Mouse (Mus musculus): ENCODE measurements at regions not wholly inside any gene's neighbourhood (a gene's known extent, or its start where the extent isn't known, plus 50 kb on each side); places are given as distances from the start of the nearest gene placed in this dataset.

DNA sequence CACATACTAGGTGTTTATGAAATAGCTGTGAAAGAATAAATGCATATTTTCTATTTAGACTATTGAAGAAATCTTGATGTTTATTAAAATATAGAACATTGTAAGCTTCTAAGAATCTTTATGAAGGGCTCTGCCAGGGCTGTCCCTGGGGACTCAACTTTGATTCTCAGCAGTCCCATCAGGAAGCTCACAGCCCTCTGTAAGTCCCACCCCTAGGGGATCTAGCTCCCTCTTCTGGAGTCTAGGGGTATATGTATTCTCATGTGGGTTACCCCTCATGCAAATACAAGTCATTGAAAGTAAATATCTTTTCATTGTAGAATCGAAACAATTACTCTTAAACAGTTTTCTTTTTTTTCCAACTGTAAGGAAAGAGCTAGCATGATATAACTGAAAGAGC, 521.6 kb downstream of the Nfib start:
- no peaks in the 10 kb centered on the region for H3K27me3 ChIP-seq (replicated peaks)
- WGBS: 89% methylated on average over 1 of the region's 1 CpGs
- no peak overlapping the region for H3K4me2 ChIP-seq
- H3K4me1 ChIP-seq: no peaks in the 10 kb centered on the region
- H3K27ac ChIP-seq: no peak overlapping the region
- H3K36me3 ChIP-seq (replicated peaks): no peaks in the 10 kb centered on the region
- H3K4me3 ChIP-seq: no peak overlapping the region
- no peaks in the 10 kb centered on the region for H3K9me3 ChIP-seq
- H3K9ac ChIP-seq: no peak overlapping the region
- no peak for ATAC-seq (replicated peaks)

DNA sequence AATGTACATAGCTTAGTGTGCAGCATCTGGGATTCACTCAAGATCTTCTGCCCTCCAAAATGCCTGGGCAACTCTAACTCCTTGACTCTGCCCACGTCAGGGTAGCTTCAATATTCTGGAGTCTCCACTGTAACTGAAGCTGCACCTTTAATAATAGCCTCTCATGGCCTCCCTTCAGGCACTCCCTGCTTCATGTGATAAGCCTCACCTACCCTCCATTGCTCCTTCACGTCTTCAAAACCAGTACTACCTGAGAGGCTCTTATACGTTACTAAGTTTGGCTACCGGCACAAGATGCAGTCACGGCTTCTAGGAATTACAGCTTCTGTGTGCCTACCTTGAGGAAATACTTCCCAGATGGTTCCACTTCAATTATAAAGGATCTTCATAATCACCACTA, 527.4 kb downstream of the Nfib start:
- ATAC-seq (replicated peaks): no peak
- Histone ChIP-seq H3K9me3 (no peaks in the 10 kb centered on the region), H3K4me1 (no peaks in the 10 kb centered on the region), H3K4me2 (no peak overlapping the region), H3K9ac (no peak overlapping the region), H3K36me3 (replicated peaks) (no peaks in the 10 kb centered on the region), H3K4me3 (no peak overlapping the region), H3K27ac (no peak overlapping the region), H3K27me3 (replicated peaks) (no peaks in the 10 kb centered on the region)
- 91% methylated on average over 5 of the region's 5 CpGs for WGBS

DNA sequence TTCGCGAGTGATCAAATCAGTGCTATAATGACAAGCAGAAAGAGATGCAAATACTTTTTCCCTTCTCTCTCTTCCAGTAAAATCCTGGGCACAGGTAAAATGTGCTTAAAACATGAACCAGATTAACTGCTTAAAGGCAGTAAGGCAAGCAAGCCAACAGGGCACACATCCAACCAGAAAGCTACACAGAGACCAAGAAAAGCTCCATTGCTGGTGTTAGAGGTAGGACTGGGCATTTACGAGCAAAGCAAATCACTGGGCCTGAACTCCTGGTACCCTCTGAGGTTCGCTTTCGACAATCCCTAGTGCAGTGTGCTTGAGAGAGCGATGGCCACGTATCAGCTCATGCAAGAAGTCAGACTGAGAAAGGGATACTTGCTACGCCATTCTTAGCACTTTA, 528.8 kb downstream of the Nfib start:
- WGBS: 96% methylated on average over 8 of the region's 8 CpGs
- H3K4me1 ChIP-seq: no peaks in the 10 kb centered on the region
- no peaks in the 10 kb centered on the region for H3K36me3 ChIP-seq (replicated peaks)
- no peak overlapping the region for H3K4me2 ChIP-seq
- no peak overlapping the region for H3K27ac ChIP-seq
- no peaks in the 10 kb centered on the region for H3K9me3 ChIP-seq
- H3K27me3 ChIP-seq (replicated peaks): no peaks in the 10 kb centered on the region
- no peak overlapping the region for H3K4me3 ChIP-seq
- no peak overlapping the region for H3K9ac ChIP-seq
- no peak for ATAC-seq (replicated peaks)

DNA sequence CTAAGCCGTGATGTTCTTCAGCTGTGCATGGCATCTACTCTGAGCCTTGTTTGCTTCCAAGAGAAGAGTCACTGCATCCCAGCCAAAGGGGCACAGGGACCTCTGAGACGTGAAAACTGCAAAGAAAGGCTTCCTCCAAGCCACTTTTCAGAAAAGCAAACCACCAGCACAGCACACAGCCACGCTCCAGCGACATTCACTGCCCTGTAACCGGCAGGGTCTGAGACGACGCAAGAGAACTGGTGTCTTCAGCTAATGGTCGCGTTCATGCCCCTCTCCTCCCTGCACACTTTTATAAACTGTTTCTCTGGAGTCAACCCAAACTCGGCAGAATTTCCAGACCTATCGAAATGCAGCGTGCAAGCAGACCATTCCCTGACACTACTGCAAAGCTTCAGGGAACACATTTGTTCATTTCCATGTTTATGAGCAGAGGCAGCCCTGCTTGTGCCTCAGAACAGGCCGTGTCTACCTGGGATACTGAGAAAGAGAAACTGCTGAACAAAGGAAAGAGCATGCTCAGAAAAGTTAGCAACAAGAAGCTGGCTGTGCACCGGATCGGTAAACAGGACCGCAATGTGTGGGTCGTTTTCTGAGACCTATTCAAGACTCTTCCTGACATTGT, 532.0 kb downstream of the Nfib start:
- H3K36me3 ChIP-seq (replicated peaks): no peaks in the 10 kb centered on the region
- no peaks in the 10 kb centered on the region for H3K4me1 ChIP-seq
- H3K27ac ChIP-seq: no peak overlapping the region
- H3K27me3 ChIP-seq (replicated peaks): no peaks in the 10 kb centered on the region
- no peak overlapping the region for H3K4me3 ChIP-seq
- H3K9me3 ChIP-seq: no peaks in the 10 kb centered on the region
- no peak for ATAC-seq (replicated peaks)
- no peak overlapping the region for H3K9ac ChIP-seq
- H3K4me2 ChIP-seq: no peak overlapping the region
- 76% methylated on average over 17 of the region's 17 CpGs for WGBS

DNA sequence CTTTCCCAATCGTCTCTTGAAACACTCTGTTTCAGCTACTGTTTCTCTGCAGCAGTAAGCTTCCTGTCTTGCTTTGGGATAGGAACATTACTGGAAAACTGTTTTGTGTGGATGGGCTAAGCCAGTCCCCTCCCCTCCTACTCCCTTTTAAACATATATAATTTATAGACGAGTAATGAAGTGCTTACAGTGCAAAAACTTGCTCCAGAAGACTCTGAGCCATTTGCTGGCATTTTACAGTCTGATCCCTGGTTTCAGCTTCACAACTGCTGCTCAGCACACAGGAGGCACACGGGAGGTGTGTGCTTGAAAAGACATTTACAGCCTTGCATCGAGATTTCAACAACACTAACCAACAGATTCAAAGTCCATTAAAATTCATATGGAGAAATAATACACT, 534.6 kb downstream of the Nfib start:
- Histone ChIP-seq H3K36me3 (replicated peaks) (no peaks in the 10 kb centered on the region), H3K27ac (no peak overlapping the region), H3K9ac (no peak overlapping the region), H3K4me2 (no peak overlapping the region), H3K4me3 (no peak overlapping the region), H3K27me3 (replicated peaks) (no peaks in the 10 kb centered on the region), H3K4me1 (no peaks in the 10 kb centered on the region), H3K9me3 (no peaks in the 10 kb centered on the region)
- WGBS: 77% methylated on average over 4 of the region's 4 CpGs
- no peak for ATAC-seq (replicated peaks)

DNA sequence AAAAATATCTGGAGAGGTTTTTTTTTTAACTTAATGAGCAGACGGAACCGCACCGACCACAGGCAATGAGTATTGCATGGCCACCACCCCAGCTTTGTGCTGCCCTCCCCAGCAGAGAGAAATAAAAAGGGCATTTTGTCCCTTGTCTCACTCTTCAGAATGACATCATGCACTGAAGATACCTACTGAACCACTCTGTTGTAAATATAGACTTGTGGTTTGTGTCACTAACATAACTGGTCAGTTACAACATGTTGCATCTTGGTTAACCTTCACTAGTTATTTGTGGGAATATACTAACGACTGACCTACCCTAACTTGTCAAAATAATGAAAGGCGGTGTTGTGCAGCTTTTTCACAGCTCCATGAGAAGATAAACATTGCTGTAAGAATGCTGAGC, 537.5 kb downstream of the Nfib start:
- Histone ChIP-seq H3K27ac (no peak overlapping the region), H3K9me3 (no peaks in the 10 kb centered on the region), H3K36me3 (replicated peaks) (no peaks in the 10 kb centered on the region), H3K4me2 (no peak overlapping the region), H3K27me3 (replicated peaks) (no peaks in the 10 kb centered on the region), H3K4me3 (no peak overlapping the region), H3K4me1 (no peaks in the 10 kb centered on the region), H3K9ac (no peak overlapping the region)
- 87% methylated on average over 5 of the region's 5 CpGs for WGBS
- no peak for ATAC-seq (replicated peaks)

DNA sequence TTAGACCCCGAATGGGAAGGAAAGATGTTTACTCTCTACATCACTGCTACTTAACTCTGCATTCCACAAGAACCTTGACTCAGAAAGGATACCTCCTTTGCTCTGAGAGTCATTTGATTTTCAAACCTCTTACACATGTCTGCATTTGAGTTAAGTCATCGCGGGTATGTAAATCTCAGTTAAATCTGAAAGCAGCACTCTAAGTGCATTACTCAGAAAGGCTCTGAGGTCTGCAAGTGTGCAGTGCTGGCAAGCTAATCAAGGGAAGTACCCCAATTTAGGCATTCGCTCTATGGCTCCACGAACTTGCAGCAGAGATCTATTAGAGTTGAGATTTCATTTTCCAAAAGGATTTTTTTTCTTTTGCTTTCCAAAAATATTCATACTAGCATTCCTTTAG, 538.2 kb downstream of the Nfib start:
- WGBS: 82% methylated on average over 5 of the region's 5 CpGs
- no peak overlapping the region for H3K4me2 ChIP-seq
- H3K4me3 ChIP-seq: no peak overlapping the region
- no peak overlapping the region for H3K27ac ChIP-seq
- no peaks in the 10 kb centered on the region for H3K27me3 ChIP-seq (replicated peaks)
- ATAC-seq (replicated peaks): no peak
- H3K9ac ChIP-seq: no peak overlapping the region
- H3K4me1 ChIP-seq: no peaks in the 10 kb centered on the region
- no peaks in the 10 kb centered on the region for H3K36me3 ChIP-seq (replicated peaks)
- no peaks in the 10 kb centered on the region for H3K9me3 ChIP-seq

DNA sequence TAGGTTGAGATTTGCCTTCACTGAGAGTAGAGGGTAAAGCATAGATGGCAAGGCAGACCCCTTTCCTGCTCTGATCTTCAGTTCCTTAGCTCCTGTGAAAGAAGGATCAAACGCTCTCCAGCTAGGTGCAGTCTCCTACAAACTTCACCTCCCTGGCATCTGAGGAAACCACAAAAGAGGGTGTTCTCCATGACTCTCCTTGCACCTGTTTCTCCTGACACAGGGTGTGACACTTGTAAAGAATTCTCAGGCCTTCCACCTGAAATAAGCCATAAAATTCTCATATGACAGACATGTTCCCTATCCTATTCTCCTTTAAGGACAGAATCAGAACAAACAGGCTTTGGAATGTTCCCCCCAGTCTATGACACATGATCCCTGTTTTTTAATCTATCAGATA, 538.7 kb downstream of the Nfib start:
- no peaks in the 10 kb centered on the region for H3K9me3 ChIP-seq
- no peaks in the 10 kb centered on the region for H3K4me1 ChIP-seq
- no peaks in the 10 kb centered on the region for H3K36me3 ChIP-seq (replicated peaks)
- H3K27ac ChIP-seq: no peak overlapping the region
- H3K27me3 ChIP-seq (replicated peaks): no peaks in the 10 kb centered on the region
- no peak overlapping the region for H3K9ac ChIP-seq
- ATAC-seq (replicated peaks): no peak
- 86% methylated on average over 1 of the region's 1 CpGs for WGBS
- H3K4me2 ChIP-seq: no peak overlapping the region
- H3K4me3 ChIP-seq: no peak overlapping the region

DNA sequence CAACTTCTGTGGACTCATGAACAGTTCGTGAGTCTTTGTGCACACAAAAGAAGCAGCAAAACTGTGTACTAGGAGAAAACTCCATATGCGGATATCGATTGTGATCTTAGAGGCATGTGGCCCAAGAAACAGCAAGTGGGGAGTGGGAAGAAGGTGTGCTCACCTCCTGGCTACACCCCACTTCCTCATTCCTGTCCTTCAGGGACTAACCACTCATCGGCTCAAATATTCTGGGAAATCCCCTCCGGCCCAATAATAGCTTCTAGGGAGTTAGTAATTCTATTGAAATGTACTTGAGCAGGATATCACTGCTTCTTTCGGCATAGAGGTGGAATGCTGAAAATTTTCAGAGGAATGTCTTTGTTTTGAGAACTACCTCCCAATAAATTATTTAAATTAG, 539.5 kb downstream of the Nfib start:
- WGBS: 87% methylated on average over 6 of the region's 6 CpGs

DNA sequence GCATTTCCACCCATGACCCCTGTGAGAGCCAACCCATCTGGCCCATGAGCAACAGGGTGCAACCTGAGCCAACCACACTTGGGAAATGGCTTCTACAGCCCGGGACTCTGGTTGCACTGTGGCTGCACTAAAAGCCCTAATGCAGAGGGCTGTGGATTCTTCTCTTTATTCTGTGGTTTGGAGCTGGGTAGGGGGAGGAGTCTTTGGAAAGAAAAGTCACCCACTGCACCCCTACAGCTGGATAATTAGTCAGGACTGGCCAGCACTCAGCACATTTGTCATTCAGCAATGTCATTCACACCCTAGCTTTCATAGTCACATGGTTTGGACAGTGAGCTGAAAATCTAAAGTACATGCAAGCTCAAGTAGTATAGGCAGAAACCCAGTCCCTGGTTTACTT, 541.5 kb downstream of the Nfib start:
- no peaks in the 10 kb centered on the region for H3K4me1 ChIP-seq
- no peaks in the 10 kb centered on the region for H3K9me3 ChIP-seq
- H3K4me3 ChIP-seq: no peak overlapping the region
- WGBS: 65% methylated on average over 1 of the region's 1 CpGs
- no peak for ATAC-seq (replicated peaks)
- H3K9ac ChIP-seq: no peak overlapping the region
- no peak overlapping the region for H3K4me2 ChIP-seq
- H3K36me3 ChIP-seq (replicated peaks): no peaks in the 10 kb centered on the region
- H3K27me3 ChIP-seq (replicated peaks): no peaks in the 10 kb centered on the region
- no peak overlapping the region for H3K27ac ChIP-seq

More for the DNA sequence above, 539.5 kb downstream of the Nfib start:
- no peaks in the 10 kb centered on the region for H3K4me1 ChIP-seq
- no peak overlapping the region for H3K27ac ChIP-seq
- no peak for ATAC-seq (replicated peaks)
- H3K27me3 ChIP-seq (replicated peaks): no peaks in the 10 kb centered on the region
- no peak overlapping the region for H3K4me2 ChIP-seq
- H3K9me3 ChIP-seq: no peaks in the 10 kb centered on the region
- H3K9ac ChIP-seq: no peak overlapping the region
- H3K4me3 ChIP-seq: no peak overlapping the region
- no peaks in the 10 kb centered on the region for H3K36me3 ChIP-seq (replicated peaks)

DNA sequence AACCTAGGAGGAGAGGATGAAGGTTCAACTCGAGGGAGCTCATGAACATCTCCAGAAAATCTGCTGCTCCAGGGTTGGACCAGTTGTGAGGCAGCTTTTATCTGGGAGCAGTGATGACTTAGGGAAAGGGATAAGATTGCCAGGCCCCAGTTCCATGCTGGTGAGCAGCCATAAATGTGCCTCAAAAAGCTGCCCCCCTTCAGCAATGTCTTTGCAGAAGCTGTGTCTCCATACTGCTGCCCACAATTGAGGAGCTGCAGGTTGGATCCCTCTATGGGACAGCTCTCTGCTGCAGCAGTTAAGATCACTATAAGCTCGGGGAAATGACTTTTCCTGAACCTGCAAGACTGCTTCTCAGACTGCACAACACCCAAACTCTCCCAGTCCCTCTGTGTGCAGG, 543.7 kb downstream of the Nfib start:
- 80% methylated on average over 2 of the region's 2 CpGs for WGBS
- no peaks in the 10 kb centered on the region for H3K27me3 ChIP-seq (replicated peaks)
- H3K27ac ChIP-seq: no peak overlapping the region
- H3K9me3 ChIP-seq: no peaks in the 10 kb centered on the region
- H3K4me1 ChIP-seq: no peaks in the 10 kb centered on the region
- no peak overlapping the region for H3K9ac ChIP-seq
- no peak for ATAC-seq (replicated peaks)
- H3K4me2 ChIP-seq: no peak overlapping the region
- H3K4me3 ChIP-seq: no peak overlapping the region
- no peaks in the 10 kb centered on the region for H3K36me3 ChIP-seq (replicated peaks)

DNA sequence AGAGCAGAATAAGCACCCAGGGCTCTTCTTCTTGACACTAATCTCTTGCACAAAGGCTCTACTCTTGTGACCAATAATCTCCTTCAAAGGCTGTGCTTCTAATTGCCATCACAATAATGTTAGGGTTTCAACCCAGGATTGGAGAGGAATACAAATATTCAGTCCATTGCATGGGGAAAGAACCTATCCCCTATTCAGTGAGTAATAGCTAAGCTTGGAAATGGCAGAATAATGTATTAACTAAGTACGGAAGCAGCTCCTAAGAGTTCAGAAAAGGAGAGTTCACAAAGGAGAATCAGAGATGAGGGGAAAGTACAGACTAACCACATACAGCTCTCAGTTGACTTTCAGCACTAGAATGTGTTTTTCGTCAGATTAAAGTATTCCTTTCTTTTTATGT, 544.3 kb downstream of the Nfib start:
- Histone ChIP-seq H3K27ac (no peak overlapping the region), H3K27me3 (replicated peaks) (no peaks in the 10 kb centered on the region), H3K9me3 (no peaks in the 10 kb centered on the region), H3K4me1 (no peaks in the 10 kb centered on the region), H3K36me3 (replicated peaks) (no peaks in the 10 kb centered on the region), H3K4me3 (no peak overlapping the region), H3K4me2 (no peak overlapping the region), H3K9ac (no peak overlapping the region)
- WGBS: 74% methylated on average over 2 of the region's 2 CpGs
- no peak for ATAC-seq (replicated peaks)

DNA sequence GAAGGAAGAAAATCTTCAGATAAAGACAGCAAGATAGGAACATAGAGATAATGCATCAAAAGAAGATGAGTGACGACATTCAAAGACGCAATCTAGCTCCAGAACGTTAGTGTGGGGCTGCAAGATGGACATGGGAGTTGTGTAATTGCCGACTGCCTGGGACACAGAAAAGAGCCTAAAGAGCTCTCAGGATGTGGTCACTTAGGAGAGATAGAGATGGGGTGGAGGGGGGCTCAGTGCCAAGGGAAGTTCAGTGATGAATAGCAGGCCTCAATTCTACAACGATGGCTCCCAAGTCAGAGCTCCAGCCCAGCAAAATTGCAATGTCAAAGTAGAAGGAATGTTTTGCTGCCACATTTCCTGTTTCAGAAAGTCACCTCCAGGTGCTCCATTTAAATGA, 545.3 kb downstream of the Nfib start:
- WGBS: 79% methylated on average over 5 of the region's 5 CpGs
- Histone ChIP-seq H3K4me2 (no peak overlapping the region), H3K27ac (no peak overlapping the region), H3K9me3 (no peaks in the 10 kb centered on the region), H3K27me3 (replicated peaks) (no peaks in the 10 kb centered on the region), H3K9ac (no peak overlapping the region), H3K4me3 (no peak overlapping the region), H3K4me1 (no peaks in the 10 kb centered on the region), H3K36me3 (replicated peaks) (no peaks in the 10 kb centered on the region)
- ATAC-seq (replicated peaks): no peak

All from midbrain, embryonic 15.5 days (tissue).